Mouse (Mus musculus) C2C12 (cell line): Measurements from ENCODE around the gene Mei1. TPM values are rescaled to one million over a fixed set of nuclear protein-coding genes. Genes with fewer than 3 reads are reported as not detected.

Experiments
- H3K27me3 ChIP-seq: one replicate; pipeline ENCODE4 v1.6.1; 2011; ENCODE audit not compliant: control insufficient read depth, insufficient read depth, insufficient read length
- H3K36me3 ChIP-seq: one replicate; pipeline ENCODE4 v1.6.1; 2011; ENCODE audit not compliant: control insufficient read depth, insufficient read depth
- H3K4me3 ChIP-seq: one replicate; pipeline ENCODE4 v1.5.1; 2011; ENCODE audit warnings: mild to moderate bottlenecking, control low read depth; ENCODE audit not compliant: poor library complexity, insufficient read depth, severe bottlenecking
- H3K79me2 ChIP-seq: one replicate; pipeline ENCODE4 v1.6.1; 2011; ENCODE audit not compliant: control insufficient read depth, insufficient read depth
- H3K79me3 ChIP-seq: one replicate; pipeline ENCODE4 v1.6.1; 2011; ENCODE audit warnings: low read depth, control low read depth
- H3ac ChIP-seq: one replicate; pipeline ENCODE3; 2011; ENCODE audit warnings: low read depth; ENCODE audit not compliant: control insufficient read depth, insufficient read length
- CEBPB ChIP-seq: IDR thresholded peaks from one replicate; pipeline ENCODE4 v1.6.1; 2011; ENCODE audit warnings: low read depth, mild to moderate bottlenecking, control low read depth, moderate library complexity
- CTCF ChIP-seq: IDR thresholded peaks from one replicate; pipeline ENCODE4 v1.5.1; 2011; ENCODE audit not compliant: control insufficient read depth, insufficient read depth, insufficient read length
- FOSL1 ChIP-seq: IDR thresholded peaks from one replicate; pipeline ENCODE4 v1.8.0; 2011; ENCODE audit warnings: mild to moderate bottlenecking, low read length; ENCODE audit not compliant: poor library complexity, insufficient read depth, severe bottlenecking
- MAX ChIP-seq: IDR thresholded peaks from one replicate; pipeline ENCODE4 v1.6.1; 2011; ENCODE audit warnings: mild to moderate bottlenecking, control low read depth
- MYOD1 ChIP-seq: IDR thresholded peaks from one replicate; pipeline ENCODE4 v1.6.1; 2011; ENCODE audit warnings: low read depth; ENCODE audit not compliant: control insufficient read depth, insufficient read length
- MYOG ChIP-seq: IDR thresholded peaks from one replicate; pipeline ENCODE4 v1.6.1; 2011; ENCODE audit not compliant: control insufficient read depth, insufficient read length; ENCODE audit errors: extremely low read depth
- USF1 ChIP-seq: IDR thresholded peaks from one replicate; pipeline ENCODE4 v1.6.1; 2011; ENCODE audit warnings: low read depth, mild to moderate bottlenecking, control low read depth, moderate library complexity
- long read RNA-seq, 2 experiments: library from polyadenylated mRNA; unstranded; transcript quantifications; one replicate each; pipeline ENCODE4 v2.0.0; 2019 to 2020
- polyA plus RNA-seq: library from polyadenylated mRNA; unstranded; fragments of >200 nt; fragmentation: generic; extraction: Trizol; gene quantifications from one replicate; pipeline ENCODE4 v1.2.1, GENCODE M21; 2012; ENCODE audit warnings: missing spikeins

Gene Mei1
- not detected for polyA plus RNA-seq
- long read RNA-seq, experiment 1 = 0 reads
- long read RNA-seq, experiment 2 = 0 reads

DNA sequence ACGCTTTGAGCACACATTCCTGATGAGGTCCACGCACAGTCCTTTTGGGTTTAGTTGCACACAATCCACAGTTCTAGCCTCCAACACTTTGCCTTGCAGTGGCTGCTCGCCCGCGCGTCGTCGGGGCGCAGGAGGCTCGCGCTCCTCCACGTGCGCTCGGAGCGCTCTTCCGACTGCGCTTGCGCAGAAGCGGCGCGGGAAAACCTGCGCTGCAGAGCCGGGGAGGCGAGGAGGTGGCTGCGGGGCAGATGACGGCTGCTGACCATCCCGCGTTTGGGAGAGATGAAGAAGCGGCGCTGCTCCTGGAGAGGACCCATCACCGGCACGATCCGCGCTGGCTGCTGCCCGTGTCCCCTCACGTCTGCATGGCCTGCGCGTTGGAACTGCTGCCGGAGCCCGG lies at the start of gene Mei1:
Gene Mei1 (plus strand): TSS at position 99 of the 400 bp plus-strand sequence.
- H3K79me2 ChIP-seq = no peaks in the 10 kb centered on the region
- no peak within 1 kb of the TSS for H3K4me3 ChIP-seq
- H3K79me3 ChIP-seq = no peaks in the 10 kb centered on the region
- peaks cover 42% of the 10 kb centered on the region for H3K27me3 ChIP-seq
- no peaks in the 10 kb centered on the region for H3K36me3 ChIP-seq
- TF ChIP-seq MYOG (no peak), MYOD1 (no peak), CTCF (no peak), FOSL1 (no peak), USF1 (no peak), MAX (no peak), CEBPB (no peak)
- H3ac ChIP-seq = no peak within 1 kb of the TSS

DNA sequence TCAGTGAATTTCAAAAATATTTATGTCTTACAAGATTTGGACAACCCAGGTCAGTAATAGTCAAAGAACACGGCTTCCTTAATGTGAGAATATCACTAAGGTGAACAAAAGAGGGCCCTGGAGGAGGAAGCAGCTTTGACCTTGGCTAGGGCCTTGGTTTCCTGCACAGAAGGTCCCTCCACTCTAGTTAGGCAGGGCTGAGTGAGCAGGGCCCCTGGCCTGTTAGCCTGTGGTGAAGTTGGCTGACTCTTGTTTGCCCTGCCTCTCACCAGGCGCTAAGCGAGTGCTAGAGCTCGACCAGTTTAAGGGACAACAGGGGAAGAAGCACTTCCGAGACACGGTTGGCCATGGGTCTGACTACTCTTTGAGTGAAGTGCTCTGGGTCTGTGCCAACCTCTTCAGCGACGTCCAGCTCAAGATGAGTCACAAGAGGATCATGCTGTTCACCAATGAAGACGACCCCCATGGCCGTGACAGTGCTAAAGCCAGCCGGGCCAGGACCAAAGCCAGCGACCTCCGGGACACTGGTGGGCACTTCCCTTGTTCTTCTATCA lies 47.2 kb upstream of the Mei1 start:
- no peaks in the 10 kb centered on the region for H3K27me3 ChIP-seq
- H3K36me3 ChIP-seq = peaks cover 78% of the 10 kb centered on the region

DNA sequence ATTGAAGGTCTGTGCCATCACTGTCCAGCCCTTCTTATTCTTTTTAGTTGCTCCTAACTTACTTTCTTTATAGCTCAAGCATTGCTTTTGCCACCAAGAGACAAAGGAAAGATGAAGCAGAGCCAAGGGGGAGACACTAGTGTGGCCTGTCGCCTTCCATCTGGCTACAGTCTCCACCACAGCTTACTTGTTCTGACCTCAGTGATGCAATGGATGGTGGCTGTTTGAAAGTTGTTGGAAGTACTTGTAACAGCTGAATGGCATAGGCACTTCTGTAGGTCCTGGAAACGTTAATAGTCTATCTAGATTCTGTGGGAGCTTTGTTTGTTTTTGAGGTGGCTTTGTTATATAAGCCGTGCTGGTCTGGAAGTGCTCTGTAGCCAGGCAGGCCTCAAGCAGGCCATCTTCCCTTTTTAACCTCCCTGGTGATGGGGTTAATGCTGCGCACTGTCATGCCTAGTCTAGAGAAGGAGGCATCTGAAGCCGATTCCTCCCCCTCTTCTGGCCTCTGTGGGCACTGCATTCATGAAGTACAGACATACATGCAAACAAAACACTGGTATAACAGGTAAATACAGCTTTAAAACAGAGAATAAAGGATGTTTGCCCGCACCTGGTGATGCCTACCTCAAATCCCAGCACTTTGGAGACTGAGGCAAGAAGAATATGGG lies 45.7 kb upstream of the Mei1 start:
- Histone ChIP-seq H3K36me3 (peaks cover 83% of the 10 kb centered on the region), H3K4me3 (no peak overlapping the region), H3K79me2 (peaks cover 1% of the 10 kb centered on the region), H3ac (no peak overlapping the region), H3K79me3 (no peaks in the 10 kb centered on the region), H3K27me3 (no peaks in the 10 kb centered on the region)
- TF ChIP-seq USF1 = no peak
- TF ChIP-seq MYOD1 = no peak
- no peak for TF ChIP-seq CTCF
- TF ChIP-seq CEBPB = no peak
- TF ChIP-seq MAX = no peak
- no peak for TF ChIP-seq MYOG
- no peak for TF ChIP-seq FOSL1

More for the DNA sequence above, 47.2 kb upstream of the Mei1 start:
- Histone ChIP-seq H3K4me3 (no peak overlapping the region), H3K79me2 (peaks cover 14% of the 10 kb centered on the region), H3ac (no peak overlapping the region), H3K79me3 (peaks cover 3% of the 10 kb centered on the region)
- no peak for TF ChIP-seq CTCF
- TF ChIP-seq CEBPB = no peak
- TF ChIP-seq MAX = no peak
- no peak for TF ChIP-seq MYOD1
- no peak for TF ChIP-seq USF1
- TF ChIP-seq MYOG = no peak
- TF ChIP-seq FOSL1 = no peak

DNA sequence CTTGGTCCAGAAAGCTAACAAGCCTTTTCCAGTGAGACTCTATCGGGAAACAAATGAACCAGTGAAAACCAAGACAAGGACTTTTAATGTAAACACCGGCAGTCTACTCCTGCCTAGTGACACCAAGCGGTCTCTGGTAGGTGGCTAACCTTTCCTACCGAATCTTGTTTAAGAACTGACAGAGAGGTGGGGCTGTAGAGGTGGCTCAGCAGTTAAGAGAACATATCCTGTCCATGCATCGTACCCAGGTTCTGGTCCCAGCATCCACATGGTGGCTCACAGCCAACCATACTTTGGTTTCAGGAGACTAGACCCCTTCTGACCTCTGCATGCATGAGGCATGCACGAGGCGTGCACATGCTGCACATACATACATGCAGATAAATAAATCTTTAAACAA lies 42.5 kb upstream of the Mei1 start:
- no peaks in the 10 kb centered on the region for H3K79me2 ChIP-seq
- H3ac ChIP-seq = no peak overlapping the region
- H3K79me3 ChIP-seq = no peaks in the 10 kb centered on the region
- no peak overlapping the region for H3K4me3 ChIP-seq
- no peaks in the 10 kb centered on the region for H3K27me3 ChIP-seq
- H3K36me3 ChIP-seq = peaks cover 93% of the 10 kb centered on the region
- no peak for TF ChIP-seq MYOD1
- TF ChIP-seq CEBPB = no peak
- no peak for TF ChIP-seq FOSL1
- no peak for TF ChIP-seq USF1
- no peak for TF ChIP-seq MAX
- TF ChIP-seq MYOG = no peak
- no peak for TF ChIP-seq CTCF

DNA sequence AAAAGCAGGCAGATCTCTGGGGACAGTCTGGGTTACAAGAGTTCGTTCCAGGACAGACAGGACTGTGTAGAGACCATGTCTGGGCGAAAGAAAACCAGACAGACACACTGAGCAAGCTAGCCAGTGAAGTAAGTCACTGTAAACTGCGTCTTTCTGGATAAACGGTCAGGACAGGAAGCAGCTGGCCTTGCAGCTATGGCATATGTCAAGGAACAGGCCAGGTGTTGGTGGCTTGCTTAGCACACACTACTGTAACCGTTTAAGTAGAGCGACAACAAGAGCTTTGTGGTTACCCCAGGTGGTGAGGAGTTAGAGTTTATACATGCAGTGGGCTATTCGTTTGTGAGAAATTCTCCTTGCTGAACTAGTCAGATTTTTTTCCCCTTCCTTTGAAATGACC lies 42.1 kb upstream of the Mei1 start:
- Histone ChIP-seq H3K79me3 (no peaks in the 10 kb centered on the region), H3ac (no peak overlapping the region), H3K4me3 (no peak overlapping the region), H3K79me2 (no peaks in the 10 kb centered on the region), H3K27me3 (no peaks in the 10 kb centered on the region), H3K36me3 (peaks cover 92% of the 10 kb centered on the region)
- no peak for TF ChIP-seq MAX
- TF ChIP-seq CTCF = no peak
- no peak for TF ChIP-seq MYOD1
- no peak for TF ChIP-seq CEBPB
- no peak for TF ChIP-seq USF1

DNA sequence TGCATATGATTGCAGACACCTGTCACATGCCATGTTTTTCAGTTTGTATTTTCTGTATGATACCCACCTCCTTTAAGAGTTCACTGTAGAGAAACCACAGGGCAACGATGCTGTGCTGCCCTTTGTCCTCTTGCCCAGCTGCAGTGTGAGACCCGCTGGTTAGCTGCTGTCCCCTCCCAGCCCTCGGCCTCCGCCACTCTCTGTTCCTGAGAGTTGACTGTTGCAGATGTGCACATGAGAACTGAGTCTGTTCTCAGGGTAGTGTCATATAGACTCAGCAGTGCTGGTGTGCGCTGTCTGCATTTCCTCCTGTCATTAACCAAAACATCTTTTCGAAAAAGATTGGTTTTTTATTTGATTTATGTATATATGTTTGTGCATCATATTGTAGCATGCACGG lies 37.4 kb upstream of the Mei1 start:
- Histone ChIP-seq H3K27me3 (no peaks in the 10 kb centered on the region), H3K79me3 (no peaks in the 10 kb centered on the region), H3ac (no peak overlapping the region), H3K36me3 (peaks cover 84% of the 10 kb centered on the region), H3K4me3 (no peak overlapping the region), H3K79me2 (no peaks in the 10 kb centered on the region)
- TF ChIP-seq CEBPB (no peak), MYOD1 (no peak), FOSL1 (no peak), USF1 (no peak), MYOG (no peak), MAX (no peak), CTCF (no peak)
